Mouse (Mus musculus) brain, embryonic 14.5 days (tissue): ENCODE data around the gene Slc22a16.

ENCODE experiments used
- CTCF ChIP-seq: fragments of 200-500 bp; IDR thresholded peaks from 2 replicates; pipeline ENCODE4 v1.5.1; 2012; ENCODE audit warnings: inconsistent platforms, mild to moderate bottlenecking, moderate library complexity, borderline replicate concordance; ENCODE audit not compliant: insufficient read depth, insufficient read length; ENCODE audit errors: extremely low read depth
- POLR2A ChIP-seq: fragments of 200-500 bp; IDR thresholded peaks from 2 replicates; pipeline ENCODE4 v1.6.1; 2012; ENCODE audit warnings: mild to moderate bottlenecking, inconsistent platforms, borderline replicate concordance; ENCODE audit not compliant: poor library complexity, insufficient read depth, insufficient read length, severe bottlenecking; ENCODE audit errors: extremely low read depth

GRCm38 (mm10) chr10:40530661-40531060, 39.5 kb upstream of the Slc22a16 start:
- TF ChIP-seq POLR2A, result no peak
- no peak for TF ChIP-seq CTCF
